20 mouse cellular contexts compared by ENCODE assay signal in genomic region chr9:111448976-111449375, GRCm38 (mm10). TPM values are rescaled to one million over a fixed set of nuclear protein-coding genes. Genes with fewer than 3 reads are reported as not detected.
DNase-seq lines count a peak whose midpoint lies in the region; ATAC-seq and TF ChIP-seq lines count a peak whose summit lies in the region.
"Had no signal": no experiment of that assay in that cellular context is flagged by ENCODE, and none has a peak within 500 bp of the region (broad histone marks: within the 10 kb centered on the region; RNA-seq: fewer than 3 reads in every experiment).

No protein-coding gene starts in this region.

- no peak overlapping the region for H3K4me3 ChIP-seq in heart, adult 2 months
- H3K4me3 ChIP-seq in liver, adult 2 months (ENCODE audit: insufficient read depth, low read depth, low read length): no peak overlapping the region
- H3K4me3 ChIP-seq in liver, embryonic 11.5 days (ENCODE audit: low read depth, low read length): no peak overlapping the region
- no peak overlapping the region for H3K4me3 ChIP-seq in midbrain, embryonic 10.5 days
- no peak overlapping the region for H3K4me3 ChIP-seq in hindbrain, postnatal 0 days (ENCODE audit: low read length)
- H3K4me3 ChIP-seq: embryonic facial prominence, embryonic 10.5 days; forebrain, embryonic 13.5 days; heart, embryonic 13.5 days had no signal

- H3K4me1 ChIP-seq in heart, adult 2 months (ENCODE audit: control insufficient read depth, insufficient read depth, low read length): no peaks in the 10 kb centered on the region
- peaks cover 20% of the 10 kb centered on the region for H3K4me1 ChIP-seq in liver, adult 2 months (ENCODE audit: control insufficient read depth, insufficient read depth, low read length)
- no peaks in the 10 kb centered on the region for H3K4me1 ChIP-seq in liver, embryonic 11.5 days (replicated peaks; ENCODE audit: control insufficient read depth, insufficient read depth, low read length)
- no peaks in the 10 kb centered on the region for H3K4me1 ChIP-seq in midbrain, embryonic 10.5 days
- no peaks in the 10 kb centered on the region for H3K4me1 ChIP-seq in hindbrain, postnatal 0 days (ENCODE audit: insufficient read depth, low read length)
- H3K4me1 ChIP-seq: forebrain, embryonic 13.5 days; heart, embryonic 13.5 days had no signal

- peak; percentile 18 for DNase-seq in heart, adult 11 months
- DNase-seq in heart, adult 2 months: no peak
- DNase-seq in liver, adult 2 months (ENCODE audit: extremely low read depth, low read depth, low spot score): peak; percentile 75
- no peak for DNase-seq in liver, embryonic 11.5 days (ENCODE audit: low spot score)
- peak; percentile 49 for DNase-seq in kidney, postnatal 14 days
- no peak for DNase-seq in midbrain, embryonic 10.5 days (ENCODE audit: low spot score)
- no peak for DNase-seq in hindbrain, postnatal 0 days (ENCODE audit: low spot score)
- no peak for DNase-seq in cerebellum, postnatal 4 days (ENCODE audit: low spot score in 2 of 2)
- DNase-seq: adrenal gland, postnatal 10 days; cerebellum, adult 11 months; cerebellum, adult 8-10 months; cerebellum, postnatal 14 days; forebrain, postnatal 0 days; gastrocnemius, postnatal 14 days; heart, postnatal 36 days had no signal

- no peak for TF ChIP-seq CTCF in heart, adult 2 months (IDR thresholded peaks at IDR 0.05)
- no peak for TF ChIP-seq CTCF in liver, adult 2 months (IDR thresholded peaks at IDR 0.05; ENCODE audit: low read depth, low read length)
- no peak for TF ChIP-seq CTCF in hindbrain, postnatal 0 days (IDR thresholded peaks at IDR 0.05; ENCODE audit: low read depth)

- H3K27me3 ChIP-seq in heart, adult 2 months (ENCODE audit: control insufficient read depth, insufficient read depth, low read length): no peaks in the 10 kb centered on the region
- no peaks in the 10 kb centered on the region for H3K27me3 ChIP-seq in liver, adult 2 months (ENCODE audit: control insufficient read depth, insufficient read depth, low read length)
- H3K27me3 ChIP-seq in liver, embryonic 11.5 days (replicated peaks; ENCODE audit: control insufficient read depth, insufficient read depth, low read length): no peaks in the 10 kb centered on the region; the same call in 1 of the 2 replicates
- H3K27me3 ChIP-seq in midbrain, embryonic 10.5 days (ENCODE audit: low read depth, poor library complexity, severe bottlenecking): no peaks in the 10 kb centered on the region
- no peaks in the 10 kb centered on the region for H3K27me3 ChIP-seq in hindbrain, postnatal 0 days (ENCODE audit: insufficient read depth, low read length)
- H3K27me3 ChIP-seq: forebrain, embryonic 13.5 days; heart, embryonic 13.5 days had no signal

- H3K9me3 ChIP-seq in liver, embryonic 11.5 days (ENCODE audit: control insufficient read depth, low read length): no peaks in the 10 kb centered on the region
- H3K9me3 ChIP-seq in midbrain, embryonic 10.5 days (replicated peaks): no peaks in the 10 kb centered on the region
- no peaks in the 10 kb centered on the region for H3K9me3 ChIP-seq in hindbrain, postnatal 0 days (ENCODE audit: low read length)
- H3K9me3 ChIP-seq: embryonic facial prominence, embryonic 10.5 days; forebrain, embryonic 13.5 days; heart, embryonic 13.5 days had no signal

- H3K36me3 ChIP-seq in heart, adult 2 months (ENCODE audit: control insufficient read depth, insufficient read depth, low read length): no peaks in the 10 kb centered on the region
- no peaks in the 10 kb centered on the region for H3K36me3 ChIP-seq in liver, adult 2 months (ENCODE audit: control insufficient read depth, insufficient read depth, low read length)
- no peaks in the 10 kb centered on the region for H3K36me3 ChIP-seq in liver, embryonic 11.5 days (ENCODE audit: control insufficient read depth, insufficient read depth, low read length)
- no peaks in the 10 kb centered on the region for H3K36me3 ChIP-seq in midbrain, embryonic 10.5 days
- no peaks in the 10 kb centered on the region for H3K36me3 ChIP-seq in hindbrain, postnatal 0 days (ENCODE audit: insufficient read depth, low read length)
- H3K36me3 ChIP-seq: embryonic facial prominence, embryonic 10.5 days; heart, embryonic 13.5 days had no signal

- intact Hi-C loops in heart, adult 2 months (cut with DNase I): no loop called here

- no peaks in the 10 kb centered on the region for H3K79me2 ChIP-seq in heart, adult 2 months (replicated peaks; ENCODE audit: control insufficient read depth, insufficient read depth, low read length)
- H3K79me2 ChIP-seq in liver, adult 2 months (ENCODE audit: control insufficient read depth, insufficient read depth, low read length): peaks cover 9% of the 10 kb centered on the region; the same call in 1 of the 2 replicates

- TF ChIP-seq EP300 in heart, adult 2 months (IDR thresholded peaks at IDR 0.05; ENCODE audit: insufficient read depth, low read depth, low read length): no peak

- WGBS in heart, adult 2 months: 82% methylated on average over 2 of the region's 2 CpGs
- WGBS in liver, adult 2 months: 51% methylated on average over 2 of the region's 2 CpGs
- 77% methylated on average over 2 of the region's 2 CpGs for WGBS in liver, embryonic 11.5 days
- 86% methylated on average over 2 of the region's 2 CpGs for WGBS in midbrain, embryonic 10.5 days
- WGBS in hindbrain, postnatal 0 days: 85% methylated on average over 2 of the region's 2 CpGs

- no peak for ATAC-seq in liver, embryonic 11.5 days (replicated peaks; ENCODE audit: low FRiP score)
- no peak for ATAC-seq in hindbrain, postnatal 0 days
- ATAC-seq: forebrain, embryonic 13.5 days; forebrain, postnatal 0 days had no signal

- TF ChIP-seq POLR2A in heart, adult 2 months (IDR thresholded peaks at IDR 0.05; ENCODE audit: insufficient read depth, low read depth, low read length): no peak
- no peak for TF ChIP-seq POLR2A in liver, adult 2 months (IDR thresholded peaks at IDR 0.05; ENCODE audit: extremely low read depth, insufficient read depth, low read length)

- H3K9ac ChIP-seq in heart, adult 2 months (ENCODE audit: low read depth, low read length): no peak overlapping the region
- no peak overlapping the region for H3K9ac ChIP-seq in liver, adult 2 months (ENCODE audit: low read depth, low read length)
- no peak overlapping the region for H3K9ac ChIP-seq in liver, embryonic 11.5 days (ENCODE audit: low read depth, low read length)
- H3K9ac ChIP-seq in hindbrain, postnatal 0 days (replicated peaks; ENCODE audit: low read length): no peak overlapping the region
- H3K9ac ChIP-seq: forebrain, embryonic 13.5 days; forebrain, postnatal 0 days; heart, embryonic 13.5 days had no signal

- H3K27ac ChIP-seq in heart, adult 2 months: no peak overlapping the region
- H3K27ac ChIP-seq in liver, adult 2 months (replicated peaks; ENCODE audit: insufficient read depth, low read depth, low read length): peak overlapping the region; percentile 74
- no peak overlapping the region for H3K27ac ChIP-seq in liver, embryonic 11.5 days (ENCODE audit: low read depth, low read length)
- H3K27ac ChIP-seq in midbrain, embryonic 10.5 days (replicated peaks): no peak overlapping the region
- no peak overlapping the region for H3K27ac ChIP-seq in hindbrain, postnatal 0 days
- H3K27ac ChIP-seq: embryonic facial prominence, embryonic 10.5 days; forebrain, embryonic 13.5 days; heart, embryonic 13.5 days had no signal

- no peak overlapping the region for H3K4me2 ChIP-seq in liver, embryonic 11.5 days
- no peak overlapping the region for H3K4me2 ChIP-seq in hindbrain, postnatal 0 days (ENCODE audit: low read depth, low read length)
- H3K4me2 ChIP-seq: forebrain, embryonic 13.5 days; heart, embryonic 13.5 days had no signal

RNA-seq across cellular contexts. Expression of gene Dclk3, which starts 10.1 kb away (rescaled TPM):
- total RNA-seq in heart, adult 2 months (2021): under 1 TPM; 0.23 to 0.39 TPM
- 0.33 and 0.44 TPM in 2 replicates for polyA plus RNA-seq in heart, adult 2 months (2012; rRNA removed)
- total RNA-seq in liver, adult 2 months (2014; rRNA removed): 10.1 and 10.5 TPM in 2 replicates
- 4.3 and 4.8 TPM in 2 replicates for polyA plus RNA-seq in liver, adult 2 months (2012; rRNA removed)
- 0.07 and 0.19 TPM in 2 replicates for polyA plus RNA-seq in liver, embryonic 11.5 days (2014; fragmentation: Nextera tagmentation; extraction: Ambion mirVana)
- polyA plus RNA-seq in midbrain, embryonic 10.5 days (2016; fragmentation: Nextera tagmentation; extraction: Ambion mirVana): 0.15 and 0.21 TPM in 2 replicates
- total RNA-seq in hindbrain, postnatal 0 days (2014; rRNA removed): 9.2 and 13.1 TPM in 2 replicates
- polyA plus RNA-seq in hindbrain, postnatal 0 days (2015; fragmentation: Nextera tagmentation; extraction: Ambion mirVana): 8.8 and 9.9 TPM in 2 replicates
- total RNA-seq: MEL had no signal
- polyA plus RNA-seq: C2C12 had no signal

Comparison
In these comparisons a context has a peak if more than half of its experiments do, and no peak if none do; other contexts are left out.
1. DNase-seq: peak in heart, adult 11 months (single experiment), liver, adult 2 months (single experiment) and kidney, postnatal 14 days (single experiment); none in heart, adult 2 months (0 of 2), liver, embryonic 11.5 days (single experiment), midbrain, embryonic 10.5 days (single experiment), hindbrain, postnatal 0 days (single experiment) and cerebellum, postnatal 4 days (0 of 2).